Mouse (Mus musculus) T-helper 17 cell (primary cell): ENCODE data around the gene Cdc123.
"Not testable (repeated sequence)": the region's sequence is repeated elsewhere in the genome, so short reads cannot be mapped to it uniquely, and the experiment has no call there.

ENCODE experiments used
- in situ Hi-C, 2 experiments: fragments of 300-600 bp; cut with MboI, MseI; formaldehyde crosslinking; loops; 1 replicate in 1 of 2; 2 replicates in 1 of 2; pipeline ENCODE4 v1.15.1; 2025; ENCODE audit warnings: high pct_unique_total_duplicates in 2 of 2

Gene Cdc123

GRCm38 (mm10) chr2:5844873-5845631 is at the start of gene Cdc123, which contains the start of gene Nudt5:
Gene Cdc123, minus strand, starts transcription at chr2:5845164.
Gene Nudt5, plus strand, starts transcription at chr2:5845019.
- in situ Hi-C loops: loop anchor here in 1 of 2 experiments (10.0 kb wide), 1 partner anchor 50 kb away; the partner anchor contains the start of gene Sec61a2

DNA sequence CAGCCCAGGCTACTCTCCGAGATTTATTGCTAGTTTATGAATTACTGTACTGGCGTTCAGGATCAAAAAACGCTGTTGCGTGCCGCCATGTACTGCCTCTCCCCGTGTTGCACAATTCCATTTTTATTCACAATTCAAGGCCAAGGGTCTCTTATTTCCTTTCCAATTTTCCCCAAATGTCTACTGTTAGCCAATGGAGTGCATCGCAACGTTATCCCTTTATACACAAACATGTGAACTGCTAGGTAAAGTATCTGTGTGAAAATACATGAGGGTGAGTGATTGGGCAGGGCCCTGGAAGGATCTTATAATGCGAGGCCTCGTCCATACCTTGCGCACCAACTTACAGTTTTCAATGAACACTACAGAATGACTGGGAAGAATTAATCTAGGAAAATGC is 49.3 kb upstream of the Cdc123 start:
- in situ Hi-C loops: loop anchor here in 1 of 2 experiments (10.0 kb wide), 1 partner anchor 49 kb away; the partner anchor contains the start of genes Cdc123 and Nudt5

DNA sequence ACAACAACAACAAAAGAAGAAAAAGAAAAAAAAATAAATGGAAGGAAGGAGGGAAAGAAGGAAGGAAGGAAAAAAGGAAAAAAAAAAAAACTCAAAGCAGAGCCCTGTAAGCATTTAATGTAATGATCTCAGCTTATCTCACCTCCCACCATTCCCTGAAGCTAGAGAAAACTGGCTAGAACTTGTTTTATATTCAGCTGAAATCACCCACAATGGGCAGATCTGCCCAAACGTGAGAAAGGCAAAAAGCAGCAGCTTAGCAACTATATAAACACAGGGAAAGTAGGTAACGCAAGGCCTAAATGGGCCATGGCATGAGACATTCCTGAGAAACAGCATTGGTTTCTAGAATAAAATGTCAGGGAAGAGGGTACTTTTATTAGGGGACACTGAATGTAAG is 44.4 kb upstream of the Cdc123 start:
- in situ Hi-C loops: no loop called here

DNA sequence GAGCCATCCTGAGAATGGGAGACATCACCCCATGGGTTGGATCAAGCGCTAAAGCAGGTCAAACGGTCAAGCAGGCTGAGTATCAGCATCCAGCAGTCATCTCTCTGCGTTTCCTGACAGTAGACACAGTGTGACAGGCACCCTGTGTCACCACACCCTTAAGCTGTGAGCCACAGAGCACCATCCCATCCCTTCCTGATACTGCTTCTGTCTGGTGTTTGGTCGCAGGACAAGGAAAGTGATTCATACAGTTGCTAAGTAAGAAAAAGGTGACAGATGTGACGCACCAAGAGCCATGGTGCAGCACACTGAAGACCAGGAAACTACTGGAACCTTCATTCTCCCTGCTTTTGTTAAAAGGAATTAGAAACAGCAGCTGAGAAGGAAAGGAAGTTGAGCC is 43.9 kb upstream of the Cdc123 start:
- in situ Hi-C loops: no loop called here

DNA sequence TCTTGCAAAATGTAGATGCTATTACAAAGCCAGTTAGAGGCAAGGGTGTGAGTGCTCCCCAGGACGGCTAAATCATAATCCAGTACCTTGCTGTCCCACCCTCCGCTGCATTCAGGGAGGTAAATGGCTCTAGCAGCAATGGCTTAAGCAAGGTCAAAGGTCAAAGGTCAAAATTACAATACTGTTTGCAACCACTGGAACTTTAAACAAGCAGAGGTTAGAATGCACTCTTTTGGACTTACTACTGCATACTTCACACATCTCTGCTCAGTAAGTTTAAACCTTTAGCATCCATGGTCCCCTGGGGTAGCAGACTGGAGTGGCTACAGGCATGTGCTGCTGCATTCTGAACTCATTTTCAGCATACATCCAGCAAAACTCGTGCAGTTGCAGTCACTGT is 32.5 kb upstream of the Cdc123 start:
- in situ Hi-C loops: loop anchor here in 1 of 2 experiments (10.0 kb wide), 1 partner anchor 1493 kb away; no protein-coding TSS in a partner anchor

DNA sequence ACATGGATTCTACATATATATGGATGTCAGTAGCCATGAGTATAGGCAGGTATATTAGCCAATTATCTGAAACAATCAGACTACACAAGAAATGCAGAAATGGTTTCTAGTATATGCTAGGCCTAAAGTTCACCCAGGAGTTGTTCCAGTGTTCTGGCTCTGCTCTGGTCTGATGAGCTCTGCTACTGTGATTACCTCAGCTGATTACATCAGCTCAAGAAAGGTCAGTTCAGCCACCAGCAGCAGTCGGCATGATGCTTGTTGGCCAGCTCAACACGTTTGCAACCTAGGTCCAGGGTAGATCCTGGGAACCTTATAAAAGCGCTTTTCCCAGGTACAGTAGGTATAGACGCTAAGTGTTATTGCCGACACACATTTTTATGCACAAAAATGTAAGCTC is 24.8 kb upstream of the Cdc123 start:
- in situ Hi-C loops: loop anchor here in 1 of 2 experiments (10.0 kb wide), 1 partner anchor 1485 kb away; no protein-coding TSS in a partner anchor

- in situ Hi-C loops: no loop called here
Observed at GRCm38 (mm10) chr2:5867681-5868080, 22.7 kb upstream of the Cdc123 start.

DNA sequence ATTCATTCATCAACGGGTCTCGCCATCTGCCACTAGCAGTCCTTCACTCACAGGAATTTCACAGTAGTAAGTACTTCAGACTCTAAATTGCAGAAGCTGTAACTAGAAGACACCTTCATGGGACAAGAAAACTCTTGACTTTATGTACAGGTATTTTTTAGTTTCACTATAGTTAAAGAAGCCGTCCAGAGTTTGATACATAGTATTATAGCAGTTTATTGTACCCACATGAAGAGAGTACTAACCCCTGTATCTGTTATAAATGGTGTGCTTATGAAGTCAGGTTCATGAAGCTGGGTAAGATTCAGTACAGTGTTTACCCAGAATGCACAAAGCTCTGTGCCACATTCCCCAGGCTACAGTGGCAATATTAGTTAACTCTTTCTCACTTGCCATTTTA is 17.9 kb upstream of the Cdc123 start, which contains the start of gene Gm13199:
Gene Gm13199, minus strand, starts transcription at position 101 of the 400 bp plus-strand sequence.
- in situ Hi-C loops: no loop called here

DNA sequence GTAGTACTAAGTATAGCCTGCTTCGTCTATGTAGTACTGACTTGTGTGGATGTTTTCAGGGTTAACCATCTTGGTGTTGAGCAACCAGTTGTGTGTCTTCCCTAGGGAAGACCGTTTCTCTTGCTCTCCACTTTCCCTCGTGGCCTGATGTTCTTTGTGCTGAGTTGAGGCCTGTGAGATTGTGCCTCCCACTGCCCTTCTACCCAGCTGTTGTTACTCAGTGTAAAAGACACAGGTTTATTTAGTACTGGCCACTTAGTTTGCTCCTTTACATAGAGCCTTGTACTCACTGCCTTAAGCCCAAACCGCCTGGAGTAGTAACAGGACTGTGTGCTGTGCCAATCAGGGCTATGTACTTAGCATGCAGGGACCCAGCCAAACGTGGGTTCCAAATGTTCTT is 6.9 kb upstream of the Cdc123 start:
- in situ Hi-C loops: loop anchor here in 1 of 2 experiments (5.0 kb wide), 1 partner anchor 960 kb away; no protein-coding TSS in a partner anchor

DNA sequence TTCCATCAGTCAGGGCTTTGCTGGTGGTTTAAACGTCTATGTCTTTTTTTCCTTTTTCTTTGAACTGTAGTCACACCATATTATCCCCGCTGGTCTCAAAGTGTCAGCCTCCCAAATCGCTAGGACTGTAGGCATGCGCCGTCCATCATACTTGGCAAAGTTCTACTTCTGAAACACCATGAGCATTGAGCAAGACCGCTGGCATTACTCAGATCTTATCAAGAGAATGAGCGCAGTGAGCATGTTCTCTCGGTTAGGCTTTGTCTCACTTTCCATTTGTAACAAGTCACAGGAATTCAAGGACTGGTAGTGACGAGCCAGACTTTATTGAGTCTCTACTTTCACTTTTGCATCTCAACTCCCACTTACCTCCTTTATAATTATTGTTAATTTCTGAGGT is 6.2 kb upstream of the Cdc123 start:
- in situ Hi-C loops: loop anchor here in 1 of 2 experiments (5.0 kb wide), 1 partner anchor 959 kb away; no protein-coding TSS in a partner anchor

GRCm38 (mm10) chr2:5845826-5846225 is 862 bp upstream of the Cdc123 start:
- in situ Hi-C loops: loop anchor here in 1 of 2 experiments (10.0 kb wide), 1 partner anchor 49 kb away; the partner anchor contains the start of gene Sec61a2

DNA sequence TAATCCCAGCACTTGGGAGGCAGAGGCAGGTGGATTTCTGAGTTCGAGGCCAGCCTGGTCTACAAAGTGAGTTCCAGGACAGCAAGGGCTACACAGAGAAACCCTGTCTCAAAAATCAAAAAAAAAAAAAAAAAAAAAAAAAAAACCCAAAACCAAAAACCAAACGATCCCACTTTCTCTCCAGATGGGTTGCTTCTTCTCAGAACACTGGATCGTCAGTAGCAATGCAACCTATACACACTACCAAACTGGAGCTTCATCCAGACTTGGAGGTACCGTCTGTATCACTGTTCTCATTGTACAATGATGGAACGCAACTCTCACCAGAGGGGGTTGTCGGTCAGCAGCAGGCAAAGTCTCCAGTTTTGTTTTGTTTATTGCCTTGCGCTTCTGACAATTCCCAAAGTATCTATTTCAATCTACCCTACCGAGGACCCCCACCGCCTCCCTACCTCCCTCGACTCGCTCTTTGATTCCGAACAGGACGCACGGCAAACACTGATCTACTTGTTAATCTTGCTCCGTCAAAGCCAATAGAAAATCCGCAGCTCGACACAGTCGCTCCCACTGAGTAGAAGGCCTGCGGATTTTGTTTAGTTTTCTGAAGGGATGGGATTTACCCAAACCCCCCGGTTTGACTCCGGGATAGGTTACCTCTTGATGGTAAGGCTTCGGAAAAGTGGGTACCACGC is 637 bp downstream of the Cdc123 start:
- in situ Hi-C loops: loop anchor here in 1 of 2 experiments (10.0 kb wide), 1 partner anchor 50 kb away; the partner anchor contains the start of gene Sec61a2

- in situ Hi-C loops: loop anchor here in 1 of 2 experiments (10.0 kb wide), 1 partner anchor 54 kb away; the partner anchor contains the start of gene Sec61a2
Observed at GRCm38 (mm10) chr2:5840815-5841214, 4.1 kb downstream of the Cdc123 start.

DNA sequence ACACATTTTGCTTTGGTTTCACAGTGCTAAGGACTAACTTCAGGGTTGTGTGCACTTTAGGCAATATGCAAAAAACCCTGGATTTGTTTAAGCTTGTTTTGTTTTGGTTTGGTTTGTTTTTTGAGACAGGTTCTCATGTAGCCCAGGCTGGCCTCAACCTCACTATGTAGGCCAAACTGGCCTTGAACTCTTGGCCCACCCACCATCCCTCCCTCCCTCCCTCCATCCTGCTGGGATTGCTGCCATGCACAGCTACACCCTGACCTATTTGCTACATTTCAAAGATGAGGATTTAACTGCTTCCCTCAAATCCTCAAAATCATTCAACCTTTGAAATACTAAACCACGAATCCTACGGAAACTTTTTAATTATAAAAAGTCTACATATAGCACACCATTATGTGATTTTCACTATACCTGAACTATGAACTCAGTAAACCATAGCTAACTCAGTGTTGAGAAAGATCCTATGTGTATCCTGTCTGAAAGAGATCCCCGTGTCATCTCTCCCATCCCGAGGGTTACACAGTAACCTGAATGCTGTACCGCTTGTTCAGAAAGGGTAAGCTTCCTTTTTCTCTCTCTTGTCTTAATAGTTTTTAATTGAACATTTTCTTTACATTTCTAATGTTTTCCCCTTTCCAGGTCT is 19.6 kb downstream of the Cdc123 start:
- in situ Hi-C loops: no loop called here

DNA sequence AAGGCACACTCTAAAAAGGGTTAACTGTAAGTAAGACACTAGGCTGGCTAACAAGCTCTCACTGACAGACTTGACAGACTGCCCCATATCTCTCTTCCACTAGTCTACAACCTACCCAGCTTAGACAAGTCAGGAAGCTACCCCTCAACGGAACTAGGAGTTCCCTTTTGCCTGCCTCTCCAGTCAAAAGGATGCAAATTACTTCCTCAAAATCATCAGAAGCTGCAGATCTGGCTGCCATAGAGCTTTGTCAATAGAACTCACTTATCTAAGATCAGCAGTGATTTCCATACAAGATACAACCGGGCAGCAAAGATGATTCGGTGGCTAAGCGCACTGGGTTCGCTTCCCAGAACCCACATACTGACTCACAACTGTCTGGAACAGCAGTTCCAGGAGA is 20.3 kb downstream of the Cdc123 start:
- in situ Hi-C loops: no loop called here

GRCm38 (mm10) chr2:5824213-5824612 is 20.8 kb downstream of the Cdc123 start:
- in situ Hi-C loops: no loop called here

DNA sequence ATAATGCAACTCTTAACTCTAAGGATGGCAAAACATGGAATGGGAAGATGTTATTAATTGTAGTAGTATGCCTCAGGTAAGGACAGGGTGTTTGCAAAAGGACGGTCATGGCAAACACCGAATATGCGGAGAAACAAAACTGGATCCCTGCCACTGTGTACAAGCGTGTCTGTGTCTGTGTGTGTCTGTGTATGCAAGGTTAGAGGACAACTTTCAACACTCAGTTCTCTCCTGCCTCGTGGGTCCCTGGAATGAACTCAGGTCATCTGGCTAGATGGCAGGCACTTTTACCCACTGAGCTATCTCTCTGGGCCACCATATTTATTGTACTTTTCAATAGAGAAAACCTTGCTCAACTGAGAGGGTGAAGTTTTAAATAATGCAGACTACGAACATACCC is 22.5 kb downstream of the Cdc123 start:
- in situ Hi-C loops: no loop called here

DNA sequence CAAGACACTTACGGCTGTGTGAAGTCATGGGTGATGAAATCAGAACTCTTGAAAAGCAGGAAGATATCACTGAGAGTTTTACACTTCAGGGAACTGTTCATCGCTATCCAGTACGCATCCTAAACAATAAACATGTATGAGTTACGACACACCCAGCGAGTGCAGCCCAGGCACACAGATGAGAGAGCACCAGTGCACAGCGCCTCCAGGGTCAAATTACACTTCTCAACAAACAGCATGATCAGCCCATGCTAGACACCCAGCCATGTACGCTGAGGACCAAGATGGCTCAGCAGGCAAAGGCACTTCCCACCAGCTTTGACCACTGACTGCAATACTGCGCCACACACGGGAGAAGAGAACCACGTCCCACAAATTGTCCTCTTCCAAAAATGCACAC is 23.7 kb downstream of the Cdc123 start:
- in situ Hi-C loops: no loop called here

GRCm38 (mm10) chr2:5811235-5811782 is 33.7 kb downstream of the Cdc123 start:
- in situ Hi-C loops: no loop called here

DNA sequence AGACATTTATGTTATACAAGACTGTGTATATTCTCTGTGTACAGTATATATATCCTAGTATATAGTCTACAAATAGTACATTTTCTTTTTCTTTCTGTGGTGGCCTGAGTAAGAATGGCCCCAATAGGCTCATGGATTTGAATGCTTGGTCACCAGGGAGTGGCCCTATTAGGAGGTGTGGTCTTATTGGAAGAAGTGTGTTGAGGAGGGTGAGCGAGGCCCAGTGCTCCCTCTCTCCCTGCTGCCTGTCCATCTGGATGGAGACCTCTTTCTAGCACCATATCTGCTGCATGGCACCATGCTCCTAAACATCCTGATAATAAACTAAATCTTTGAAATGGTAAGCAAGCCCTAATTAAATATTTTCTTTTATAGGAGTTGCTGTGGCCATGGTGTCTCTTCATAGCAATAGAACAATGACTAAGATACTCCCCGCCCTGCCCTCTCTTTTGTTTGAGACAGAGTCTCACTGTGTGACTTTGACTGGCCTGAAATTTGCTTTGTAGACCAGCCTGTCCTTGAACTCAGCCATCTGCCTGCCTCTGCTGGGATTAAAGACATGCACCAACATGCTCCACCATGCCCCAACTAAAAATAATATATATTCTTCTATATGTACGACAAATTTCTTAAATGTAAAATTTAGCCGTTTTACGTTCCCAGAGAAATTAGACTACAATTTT is 34.8 kb downstream of the Cdc123 start:
- in situ Hi-C loops: no loop called here

DNA sequence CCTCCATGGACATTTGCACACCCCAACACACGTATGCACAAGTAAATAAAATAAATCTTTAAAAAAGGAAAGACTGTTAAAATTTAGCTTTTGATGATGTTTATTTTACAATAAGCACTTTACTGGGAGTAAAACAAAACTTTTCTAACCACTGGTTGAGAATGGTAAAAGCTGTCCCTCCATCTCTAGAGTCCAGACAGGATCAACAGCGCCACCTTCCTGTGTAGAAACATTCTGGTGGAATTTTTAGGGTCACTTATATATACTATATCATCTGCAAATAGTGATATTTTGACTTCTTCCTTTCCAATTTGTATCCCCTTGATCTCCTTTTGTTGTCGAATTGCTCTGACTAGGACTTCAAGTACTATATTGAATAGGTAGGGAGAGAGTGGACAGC is 38.8 kb downstream of the Cdc123 start:
- in situ Hi-C loops: not testable (repeated sequence)
